Mouse (Mus musculus) regulatory T cell (primary cell): ENCODE results near the gene Gm20388.
"Not testable (repeated sequence)": the region's sequence is repeated elsewhere in the genome, so short reads cannot be mapped to it uniquely, and the experiment has no call there.

Source experiments
- in situ Hi-C: fragments of 300-600 bp; cut with MboI, MseI; formaldehyde crosslinking; loops from one replicate; pipeline ENCODE4 v1.15.1; 2025; ENCODE audit warnings: high pct_unique_total_duplicates

Gm20388 gene

GRCm38 (mm10) chr8:123387041-123387440 is 3476.4 kb downstream of the Gm20388 start:
- in situ Hi-C loops = loop anchor here (5.0 kb wide), 1 partner anchor 835 kb away; no protein-coding TSS in a partner anchor

- in situ Hi-C loops = loop anchor here (5.0 kb wide), 1 partner anchor 834 kb away; no protein-coding TSS in a partner anchor
Observed at GRCm38 (mm10) chr8:123387801-123388200, 3477.2 kb downstream of the Gm20388 start.

GRCm38 (mm10) chr8:123389026-123389425 is 3478.4 kb downstream of the Gm20388 start:
- in situ Hi-C loops = loop anchor here (5.0 kb wide), 1 partner anchor 833 kb away; no protein-coding TSS in a partner anchor

- in situ Hi-C loops = no loop called here
Observed at GRCm38 (mm10) chr8:123398308-123398707, 3487.7 kb downstream of the Gm20388 start.

GRCm38 (mm10) chr8:123401936-123402335 is 3491.3 kb downstream of the Gm20388 start:
- in situ Hi-C loops = no loop called here

- in situ Hi-C loops = no loop called here
Observed at GRCm38 (mm10) chr8:123402730-123403326, 3492.2 kb downstream of the Gm20388 start.

GRCm38 (mm10) chr8:123404521-123404920 is 3493.9 kb downstream of the Gm20388 start:
- in situ Hi-C loops = no loop called here

GRCm38 (mm10) chr8:123406786-123407185 is 3496.1 kb downstream of the Gm20388 start, which contains the start of gene Mc1r:
Gene Mc1r (plus strand): TSS chr8:123407107.
- in situ Hi-C loops = no loop called here

GRCm38 (mm10) chr8:123407612-123408011 is 3497.0 kb downstream of the Gm20388 start:
- in situ Hi-C loops = no loop called here

GRCm38 (mm10) chr8:123408586-123409544 is 3498.2 kb downstream of the Gm20388 start:
- in situ Hi-C loops = no loop called here

GRCm38 (mm10) chr8:123410049-123410587 is 3499.5 kb downstream of the Gm20388 start:
- in situ Hi-C loops = no loop called here

GRCm38 (mm10) chr8:123410788-123411187 is 3500.1 kb downstream of the Gm20388 start:
- in situ Hi-C loops = no loop called here

- in situ Hi-C loops = no loop called here
Observed at GRCm38 (mm10) chr8:123411246-123411645, 3500.6 kb downstream of the Gm20388 start, which contains the start of gene Tubb3. Gene Tubb3 (plus strand): TSS chr8:123411424.

- in situ Hi-C loops = no loop called here
Observed at GRCm38 (mm10) chr8:123411781-123412327, 3501.2 kb downstream of the Gm20388 start.

- in situ Hi-C loops = no loop called here
Observed at GRCm38 (mm10) chr8:123412560-123413170, 3502.0 kb downstream of the Gm20388 start.

- in situ Hi-C loops = no loop called here
Observed at GRCm38 (mm10) chr8:123414255-123414654, 3503.6 kb downstream of the Gm20388 start.

GRCm38 (mm10) chr8:123414997-123415696 is 3504.5 kb downstream of the Gm20388 start:
- in situ Hi-C loops = not testable (repeated sequence)

- in situ Hi-C loops = no loop called here
Observed at GRCm38 (mm10) chr8:123415967-123416943, 3505.6 kb downstream of the Gm20388 start.

GRCm38 (mm10) chr8:123416944-123417555 is 3506.4 kb downstream of the Gm20388 start:
- in situ Hi-C loops = no loop called here
